In the genomic region with DNA sequence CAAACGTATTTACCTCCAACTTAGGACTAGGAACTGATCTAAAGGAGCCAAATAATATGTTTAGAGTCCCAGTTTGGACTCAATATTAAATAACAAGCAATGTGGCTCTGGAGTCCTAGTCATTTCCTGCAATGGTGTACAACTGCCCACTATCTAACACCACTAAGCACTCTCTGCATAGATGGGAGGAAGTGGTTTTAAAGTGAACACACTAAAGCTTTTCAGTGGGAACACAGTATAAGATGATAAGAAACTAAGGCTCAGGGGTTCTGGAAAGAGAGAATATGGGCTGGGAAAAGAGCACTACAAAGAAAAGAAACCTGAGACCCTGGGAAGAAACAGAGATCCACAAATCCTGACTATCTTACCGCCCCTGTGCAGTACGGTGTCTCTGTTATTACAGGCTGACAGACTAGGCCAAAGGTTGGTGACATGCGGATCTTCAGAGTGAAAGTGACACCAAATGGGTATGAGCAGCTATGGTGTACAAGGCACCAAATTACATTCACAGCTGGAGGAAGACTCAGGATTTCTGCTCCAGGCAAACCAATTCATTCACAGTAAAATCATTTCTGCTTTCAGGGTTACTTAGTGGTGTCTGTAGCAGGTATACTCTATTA, we compare ENCODE assay signal across 23 mouse cellular contexts. TPM values are rescaled to one million over a fixed set of nuclear protein-coding genes. Genes with fewer than 3 reads are reported as not detected.
A peak's percentile ranks its signal among the peaks of the same experiment; 100 is the strongest.
DNase-seq lines count a peak whose midpoint lies in the region; ATAC-seq and TF ChIP-seq lines count a peak whose summit lies in the region.
"Had no signal": no experiment of that assay in that cellular context is flagged by ENCODE, and none has a peak within 500 bp of the region (broad histone marks: within the 10 kb centered on the region; RNA-seq: fewer than 3 reads in every experiment).

No protein-coding gene starts in this region.

- H3K36me3 ChIP-seq in heart, embryonic 13.5 days, result no peaks in the 10 kb centered on the region
- no peaks in the 10 kb centered on the region for H3K36me3 ChIP-seq in spleen, adult 2 months (ENCODE audit: control insufficient read depth, insufficient read depth, low read length)
- H3K36me3 ChIP-seq: forebrain, embryonic 15.5 days; liver, embryonic 15.5 days; stomach, embryonic 15.5 days had no signal

- intact Hi-C loops in heart, postnatal 25 days (cut with DNase I), result no loop called here

- no peak overlapping the region for H3K4me2 ChIP-seq in heart, embryonic 13.5 days
- H3K4me2 ChIP-seq: forebrain, embryonic 15.5 days; liver, embryonic 15.5 days; midbrain, embryonic 11.5 days; stomach, embryonic 15.5 days had no signal

- ATAC-seq in heart, embryonic 13.5 days (ENCODE audit: extremely low read depth, insufficient number of reproducible peaks, low FRiP score, low TSS enrichment), result no peak
- peak; percentile 52 for ATAC-seq in granulocyte monocyte progenitor cell, adult 5-6 weeks (replicated peaks; ENCODE audit: poor library complexity, severe bottlenecking)
- no peak for ATAC-seq in erythroid progenitor cell, adult 5-6 weeks (replicated peaks; ENCODE audit: low FRiP score, poor library complexity, severe bottlenecking)
- ATAC-seq: forebrain, embryonic 15.5 days; hindbrain, embryonic 16.5 days had no signal

- no peaks in the 10 kb centered on the region for H3K9me3 ChIP-seq in heart, embryonic 13.5 days
- H3K9me3 ChIP-seq: forebrain, embryonic 15.5 days; liver, embryonic 15.5 days; stomach, embryonic 15.5 days had no signal

- H3K9ac ChIP-seq in heart, embryonic 13.5 days, result no peak overlapping the region
- H3K9ac ChIP-seq: forebrain, embryonic 15.5 days; liver, embryonic 15.5 days; stomach, embryonic 15.5 days had no signal

- H3K4me1 ChIP-seq in heart, embryonic 13.5 days, result peaks cover 21% of the 10 kb centered on the region
- H3K4me1 ChIP-seq in spleen, adult 2 months (ENCODE audit: control insufficient read depth, insufficient read depth, insufficient read length), result peaks cover 22% of the 10 kb centered on the region
- H3K4me1 ChIP-seq: forebrain, embryonic 15.5 days; liver, embryonic 15.5 days; stomach, embryonic 15.5 days had no signal

- H3K27me3 ChIP-seq in heart, embryonic 13.5 days (replicated peaks), result no peaks in the 10 kb centered on the region
- no peaks in the 10 kb centered on the region for H3K27me3 ChIP-seq in spleen, adult 2 months (ENCODE audit: control insufficient read depth, insufficient read depth, low read length)
- H3K27me3 ChIP-seq: forebrain, embryonic 15.5 days; liver, embryonic 15.5 days; stomach, embryonic 15.5 days had no signal

- no peak for TF ChIP-seq CTCF in spleen, adult 2 months (IDR thresholded peaks at IDR 0.05; ENCODE audit: extremely low read depth, insufficient read depth, insufficient read length, insufficient replicate concordance)

- no peak for DNase-seq in heart, postnatal 25 days (ENCODE audit: low spot score)
- no peak for DNase-seq in spleen, adult 2 months (ENCODE audit: low read depth in 1 of 2, low spot score in 2 of 2)
- no peak for DNase-seq in spleen, postnatal 36 days (ENCODE audit: low spot score in 2 of 2)
- DNase-seq in naive thymus-derived CD4-positive, alpha-beta T cell, adult 2 months (ENCODE audit: low read depth), result peak; percentile 61
- no peak for DNase-seq in gastrocnemius, adult 8-10 months (ENCODE audit: low spot score in 2 of 2)
- DNase-seq: B cell, adult 2 months; cerebellum, adult 11 months; cerebellum, postnatal 25 days; heart, adult 2 months; heart, postnatal 10 days; kidney, adult 8-10 months; lung, postnatal 10 days; thymus, adult 2 months had no signal

- 63% methylated on average over 4 of the region's 4 CpGs for WGBS in heart, embryonic 13.5 days
- WGBS in spleen, adult 2 months, result 47% methylated on average over 4 of the region's 4 CpGs

- H3K4me3 ChIP-seq in heart, embryonic 13.5 days, result no peak overlapping the region
- no peak overlapping the region for H3K4me3 ChIP-seq in spleen, adult 2 months (ENCODE audit: extremely low read depth, insufficient read depth, insufficient read length)
- H3K4me3 ChIP-seq: erythroblast, embryonic 14.5 days; forebrain, embryonic 15.5 days; heart, adult 2 months; liver, embryonic 15.5 days; myocyte; stomach, embryonic 15.5 days had no signal

- no peak for TF ChIP-seq POLR2A in spleen, adult 2 months (IDR thresholded peaks at IDR 0.05; ENCODE audit: low read depth, low read length)

- 0 out of 2 replicates have a peak overlapping the region, but pooled peaks have one; percentile 1 for H3K27ac ChIP-seq in heart, embryonic 13.5 days (replicated peaks)
- peak overlapping the region; percentile 69 for H3K27ac ChIP-seq in spleen, adult 2 months (ENCODE audit: insufficient read depth, low read length)
- H3K27ac ChIP-seq: forebrain, embryonic 15.5 days; heart, adult 2 months; liver, embryonic 15.5 days; stomach, embryonic 15.5 days had no signal

RNA-seq across cellular contexts. Expression of a gene that starts 34.7 kb away (rescaled TPM):
- polyA plus RNA-seq in heart, embryonic 13.5 days (2015; fragmentation: Nextera tagmentation; extraction: Ambion mirVana), result 13.6 and 15.2 TPM in 2 replicates
- total RNA-seq in heart, postnatal 25 days (2021), result 1 to 10 TPM; 5.7 to 5.8 TPM
- polyA plus RNA-seq in spleen, adult 2 months (2012; rRNA removed), result 12.0 and 12.9 TPM in 2 replicates
- total RNA-seq in granulocyte monocyte progenitor cell, adult 5-6 weeks (2014; fragmentation: Nextera tagmentation), result 1.5 TPM in 1 of 2 replicates, not detected in the other
- 0.99 and 1.1 TPM in 2 replicates for total RNA-seq in granulocyte monocyte progenitor cell, adult 5-6 weeks (2017)
- 0.84 and 6.5 TPM in 2 replicates for total RNA-seq in erythroid progenitor cell, adult 5-6 weeks (2015; ENCODE audit: low replicate concordance)
- total RNA-seq in erythroid progenitor cell, adult 5-6 weeks (2017; ENCODE audit: low replicate concordance), result 2.6 and 3.3 TPM in 2 replicates
- total RNA-seq in gastrocnemius, adult 8-10 months (2022), result 1 to 10 TPM; 2.4 to 3.9 (median 2.9) TPM
- polyA plus RNA-seq: erythroblast, embryonic 14.5 days had no signal

RNA-seq across cellular contexts. Expression of a gene that starts 45.0 kb away (rescaled TPM):
- 0.50 and 0.53 TPM in 2 replicates for polyA plus RNA-seq in heart, embryonic 13.5 days (2015; fragmentation: Nextera tagmentation; extraction: Ambion mirVana)
- total RNA-seq in heart, postnatal 25 days (2021), result not detected
- 32.0 and 46.3 TPM in 2 replicates for polyA plus RNA-seq in spleen, adult 2 months (2012; rRNA removed)
- 3.2 and 6.1 TPM in 2 replicates for total RNA-seq in granulocyte monocyte progenitor cell, adult 5-6 weeks (2014; fragmentation: Nextera tagmentation)
- 3.0 and 4.4 TPM in 2 replicates for total RNA-seq in granulocyte monocyte progenitor cell, adult 5-6 weeks (2017)
- total RNA-seq in erythroid progenitor cell, adult 5-6 weeks (2015; ENCODE audit: low replicate concordance), result 1.4 TPM in 1 of 2 replicates, not detected in the other
- total RNA-seq in erythroid progenitor cell, adult 5-6 weeks (2017; ENCODE audit: low replicate concordance), result 1.4 TPM in 1 of 2 replicates, not detected in the other
- total RNA-seq in gastrocnemius, adult 8-10 months (2022), result not detected
- polyA plus RNA-seq: erythroblast, embryonic 14.5 days had no signal
